Mouse (Mus musculus) liver, embryonic 16.5 days (tissue): ENCODE measurements around the gene Smyd3. TPM values are rescaled to one million over a fixed set of nuclear protein-coding genes. Genes with fewer than 3 reads are reported as not detected.

Source experiments
- ATAC-seq: fragments of 200-750 bp; cut with Nextera tagmentation; 2 replicates; pipeline ENCODE4 v1.8.0; 2017; ENCODE audit warnings: low read depth, mild to moderate bottlenecking, moderate number of reproducible peaks, moderate library complexity
- H3K27ac ChIP-seq: fragments of 300-500 bp; sonication (generic); 2 replicates; pipeline ENCODE4 v1.5.1; 2014; ENCODE audit warnings: mild to moderate bottlenecking, low read length
- H3K27me3 ChIP-seq: fragments of 300-500 bp; sonication (generic); 2 replicates; pipeline ENCODE4 v1.6.1; 2014; ENCODE audit warnings: low read depth, low read length, mixed read lengths; ENCODE audit not compliant: control insufficient read depth, insufficient read depth
- H3K36me3 ChIP-seq: fragments of 300-500 bp; sonication (generic); 2 replicates; pipeline ENCODE4 v1.6.1; 2014; ENCODE audit warnings: mild to moderate bottlenecking; ENCODE audit not compliant: control insufficient read depth, insufficient read depth
- H3K4me1 ChIP-seq: fragments of 300-500 bp; sonication (generic); 2 replicates; pipeline ENCODE4 v1.6.1; 2014; ENCODE audit warnings: low read depth, low read length, mixed read lengths; ENCODE audit not compliant: control insufficient read depth
- H3K4me2 ChIP-seq: fragments of 300-500 bp; sonication (generic); 2 replicates; pipeline ENCODE4 v1.6.1; 2014; ENCODE audit warnings: low read depth, low read length, mixed read lengths
- H3K4me3 ChIP-seq: fragments of 300-500 bp; sonication (generic); 2 replicates; pipeline ENCODE4 v1.5.1; 2014; ENCODE audit warnings: low read depth, mild to moderate bottlenecking, low read length
- H3K9ac ChIP-seq: fragments of 300-500 bp; sonication (generic); 2 replicates; pipeline ENCODE4 v1.6.1; 2014; ENCODE audit warnings: low read depth, low read length
- H3K9me3 ChIP-seq: fragments of 300-500 bp; sonication (generic); replicated peaks from 2 replicates; pipeline ENCODE4 v1.6.1; 2016; ENCODE audit warnings: low read length; ENCODE audit not compliant: control insufficient read depth
- WGBS: fragments of 180-500 bp; shearing (Covaris S2); extraction: QIAGEN DNeasy Blood & Tissue Kit; methylation state at CpG from one replicate; pipeline ENCODE4 v1.1.7; 2014; ENCODE audit not compliant: insufficient replicate concordance; 5-methylcytosine and 5-hydroxymethylcytosine counted together
- polyA plus RNA-seq: library from polyadenylated mRNA; unstranded; fragments of >200 nt; fragmentation: Nextera tagmentation; extraction: Ambion mirVana; gene quantifications from 2 replicates; pipeline ENCODE4 v1.2.1, GENCODE M21; 2015

The Smyd3 gene
- polyA plus RNA-seq, 1 experiment from 2014 or later: 6.4 TPM

- Histone ChIP-seq H3K9ac (no peak overlapping the region), H3K36me3 (no peaks in the 10 kb centered on the region), H3K4me2 (no peak overlapping the region), H3K4me3 (no peak overlapping the region), H3K27me3 (no peaks in the 10 kb centered on the region), H3K4me1 (no peaks in the 10 kb centered on the region), H3K27ac (no peak overlapping the region), H3K9me3 (no peaks in the 10 kb centered on the region)
- WGBS: 67% methylated on average over 1 of the region's 1 CpGs
- no peak for ATAC-seq
These were observed 448.9 kb downstream of the Smyd3 start for GRCm38 (mm10) chr1:179068990-179069389.

DNA sequence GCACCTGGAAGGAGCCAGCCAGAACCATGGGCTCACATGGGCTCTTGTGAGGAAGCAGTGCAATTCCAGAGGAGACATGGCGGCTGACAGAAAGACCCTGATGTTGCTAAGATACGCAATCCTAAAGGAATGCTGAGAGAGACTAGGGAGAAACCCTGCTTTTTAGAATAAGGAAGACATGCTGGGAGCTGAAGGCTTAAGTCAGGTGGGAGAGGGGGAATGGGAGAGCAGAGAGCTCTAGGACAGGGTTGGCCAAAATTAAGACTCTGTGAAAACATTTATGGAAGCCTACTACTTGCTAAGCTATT, 452.6 kb downstream of the Smyd3 start:
- Histone ChIP-seq H3K9ac (no peak overlapping the region), H3K4me2 (no peak overlapping the region), H3K27ac (no peak overlapping the region), H3K4me3 (no peak overlapping the region), H3K36me3 (no peaks in the 10 kb centered on the region), H3K9me3 (no peaks in the 10 kb centered on the region), H3K27me3 (no peaks in the 10 kb centered on the region), H3K4me1 (peaks cover 18% of the 10 kb centered on the region)
- 81% methylated on average over 2 of the region's 2 CpGs for WGBS
- ATAC-seq: no peak

DNA sequence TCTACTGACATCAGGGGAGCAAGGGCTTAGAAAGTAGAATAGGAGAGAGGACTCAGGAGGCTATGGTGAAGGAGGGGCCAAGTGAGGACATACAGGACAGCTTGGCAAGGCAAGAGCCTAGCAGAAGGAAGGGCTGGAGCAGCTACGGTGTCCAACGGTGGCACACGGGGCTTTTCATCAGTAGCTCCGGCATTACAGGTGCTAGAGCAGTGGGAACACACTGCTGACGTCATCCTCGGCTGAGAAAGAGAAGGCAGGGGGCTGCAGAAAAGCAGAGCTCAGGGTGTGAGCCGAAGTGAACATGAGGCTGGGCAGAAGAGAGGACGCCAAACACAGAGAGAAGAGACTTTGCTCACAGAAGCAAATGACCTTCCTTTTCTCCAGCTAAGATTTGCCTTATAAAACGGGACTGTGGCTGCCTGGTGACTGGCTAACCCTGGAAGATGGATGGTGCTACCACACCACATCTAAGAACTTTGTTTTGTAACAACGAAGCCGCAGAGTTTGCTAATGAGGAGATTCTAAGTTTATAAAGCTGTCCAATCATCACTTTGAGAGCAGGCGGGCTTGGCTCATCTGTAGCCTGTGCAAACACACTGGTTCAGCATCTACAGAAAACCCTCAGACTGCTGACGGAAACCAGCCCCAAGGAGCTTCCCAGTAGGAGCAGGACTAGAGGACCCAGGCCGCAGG, 453.1 kb downstream of the Smyd3 start:
- no peak overlapping the region for H3K27ac ChIP-seq
- H3K4me3 ChIP-seq: no peak overlapping the region
- WGBS: 70% methylated on average over 14 of the region's 14 CpGs
- no peak overlapping the region for H3K4me2 ChIP-seq
- ATAC-seq: no peak
- H3K36me3 ChIP-seq: no peaks in the 10 kb centered on the region
- H3K4me1 ChIP-seq: peaks cover 19% of the 10 kb centered on the region
- H3K9me3 ChIP-seq: no peaks in the 10 kb centered on the region
- no peak overlapping the region for H3K9ac ChIP-seq
- no peaks in the 10 kb centered on the region for H3K27me3 ChIP-seq

- peak; percentile 58 for ATAC-seq
- Histone ChIP-seq H3K9ac (no peak overlapping the region), H3K36me3 (no peaks in the 10 kb centered on the region), H3K27ac (no peak overlapping the region), H3K9me3 (no peaks in the 10 kb centered on the region), H3K4me2 (peak overlapping the region; percentile 6), H3K4me3 (no peak overlapping the region), H3K4me1 (peaks cover 19% of the 10 kb centered on the region), H3K27me3 (no peaks in the 10 kb centered on the region)
- 20% methylated on average over 9 of the region's 9 CpGs for WGBS
These were observed 456.1 kb downstream of the Smyd3 start for GRCm38 (mm10) chr1:179061759-179062168.

DNA sequence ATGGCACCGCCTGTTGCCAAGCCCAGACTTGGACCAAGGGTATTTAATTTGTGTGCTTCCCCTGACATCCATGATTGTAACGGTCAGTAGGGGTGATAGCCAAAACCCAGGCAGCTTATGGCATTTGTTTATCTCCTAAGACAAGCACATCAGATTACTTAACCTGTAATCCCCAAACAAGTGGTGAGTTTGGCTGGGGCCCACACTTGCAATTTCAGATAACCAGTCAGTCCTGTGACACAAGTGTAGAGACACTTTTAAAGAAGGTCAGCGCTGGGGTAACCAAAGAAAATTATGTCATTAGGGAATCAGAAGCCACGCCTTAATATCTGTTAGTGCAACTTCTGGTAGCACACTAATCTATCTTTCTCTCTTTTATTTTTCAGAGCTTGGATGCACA, 456.8 kb downstream of the Smyd3 start:
- Histone ChIP-seq H3K36me3 (no peaks in the 10 kb centered on the region), H3K4me2 (0 out of 2 replicates have a peak overlapping the region, but pooled peaks have one; percentile 6)
- peak; percentile 57 for ATAC-seq

DNA sequence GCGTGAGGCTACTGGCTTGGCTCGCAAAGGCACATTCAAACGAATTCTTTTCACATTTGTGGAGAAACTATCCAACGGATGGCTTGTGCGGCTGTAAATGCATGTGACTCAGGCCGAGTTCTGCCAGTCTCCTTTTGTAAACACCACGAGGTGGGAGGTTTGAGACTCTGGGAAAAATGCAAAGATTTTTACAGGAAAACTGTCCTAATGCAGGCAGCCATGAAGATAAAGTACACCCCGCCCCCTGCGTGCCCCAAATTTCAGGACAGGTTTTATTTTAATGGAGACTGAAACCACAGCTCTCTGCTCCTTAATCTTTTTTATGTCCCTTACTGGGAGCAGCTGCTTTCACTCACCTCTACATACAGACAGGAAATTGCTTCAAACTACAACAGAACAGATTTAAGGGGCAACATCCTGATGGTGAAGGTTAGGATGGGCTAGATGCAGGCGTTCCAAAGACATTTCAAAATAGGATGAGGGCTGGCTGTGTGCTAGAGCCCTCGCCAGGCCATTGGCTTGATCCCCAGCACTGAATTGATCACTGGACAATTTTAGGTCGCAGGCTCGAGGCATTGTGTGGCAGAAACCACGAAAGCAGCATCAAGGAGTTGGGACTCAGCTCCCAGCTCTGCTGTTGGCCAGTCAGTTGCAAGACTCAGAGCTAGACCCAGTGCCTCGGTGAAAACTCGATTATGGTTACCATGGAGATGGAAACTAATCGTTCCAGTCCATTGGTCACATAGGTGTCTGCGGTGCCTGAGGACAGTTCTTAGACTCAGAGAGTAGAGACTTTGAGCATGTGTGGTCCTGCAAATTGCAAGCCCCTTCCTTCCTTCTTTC, 457.5 kb downstream of the Smyd3 start:
- H3K9me3 ChIP-seq: no peaks in the 10 kb centered on the region
- 0 out of 2 replicates have a peak overlapping the region, but pooled peaks have one; percentile 48 for H3K27ac ChIP-seq
- 0 out of 2 replicates have a peak, but pooled peaks have one; percentile 33 for ATAC-seq
- 44% methylated on average over 18 of the region's 18 CpGs for WGBS
- no peaks in the 10 kb centered on the region for H3K27me3 ChIP-seq
- peaks cover 24% of the 10 kb centered on the region for H3K4me1 ChIP-seq
- no peak overlapping the region for H3K9ac ChIP-seq
- H3K4me2 ChIP-seq: no peak overlapping the region
- H3K36me3 ChIP-seq: no peaks in the 10 kb centered on the region
- H3K4me3 ChIP-seq: no peak overlapping the region

More for the DNA sequence above, 456.8 kb downstream of the Smyd3 start:
- 26% methylated on average over 4 of the region's 4 CpGs for WGBS
- Histone ChIP-seq H3K9me3 (no peaks in the 10 kb centered on the region), H3K4me3 (no peak overlapping the region), H3K9ac (no peak overlapping the region), H3K27ac (peak overlapping the region; percentile 48; the same call in 1 of the 2 replicates), H3K4me1 (peaks cover 19% of the 10 kb centered on the region), H3K27me3 (no peaks in the 10 kb centered on the region)

DNA sequence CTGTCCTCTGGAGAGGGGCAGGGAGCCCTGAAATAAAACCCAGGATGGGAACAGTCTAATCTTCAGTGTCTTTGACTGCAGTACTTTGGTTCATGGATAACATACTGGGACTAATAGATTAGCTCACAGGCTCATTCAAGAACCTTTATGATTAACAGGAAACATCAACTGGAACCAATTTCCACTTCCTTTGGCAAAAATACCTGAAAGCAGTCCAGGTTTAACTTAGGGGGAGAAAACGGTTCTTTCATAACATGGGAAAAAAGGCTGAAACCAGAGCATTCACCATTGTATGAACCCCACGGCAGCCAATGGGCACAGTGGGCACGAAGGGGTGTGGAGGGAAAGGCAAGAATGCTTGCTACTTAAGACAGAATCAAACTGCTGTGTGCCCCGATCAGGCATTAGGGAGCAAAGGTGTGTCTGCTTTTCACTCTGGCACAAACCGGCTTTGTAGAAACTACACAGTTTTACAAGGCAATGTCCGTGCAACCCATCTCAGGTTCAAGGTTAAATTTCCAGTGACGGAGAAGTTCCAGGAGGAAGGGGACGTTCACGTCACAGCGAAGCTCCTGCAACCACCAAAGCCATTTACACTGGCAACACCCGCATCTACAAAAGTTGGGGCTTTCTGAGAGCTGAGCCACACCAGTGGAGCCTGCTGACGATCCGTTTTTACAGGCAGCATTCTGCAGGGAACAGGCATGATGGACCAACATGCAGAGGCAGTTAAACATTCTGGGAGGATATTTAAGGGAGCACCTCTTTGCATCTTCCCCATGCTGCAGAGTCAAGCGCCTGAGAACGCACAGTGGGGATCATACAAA, 458.3 kb downstream of the Smyd3 start:
- H3K9me3 ChIP-seq: no peaks in the 10 kb centered on the region
- ATAC-seq: no peak
- peaks cover 32% of the 10 kb centered on the region for H3K4me1 ChIP-seq
- no peaks in the 10 kb centered on the region for H3K36me3 ChIP-seq
- no peak overlapping the region for H3K4me2 ChIP-seq
- no peak overlapping the region for H3K27ac ChIP-seq
- 73% methylated on average over 15 of the region's 15 CpGs for WGBS
- no peak overlapping the region for H3K4me3 ChIP-seq
- H3K27me3 ChIP-seq: no peaks in the 10 kb centered on the region
- no peak overlapping the region for H3K9ac ChIP-seq

DNA sequence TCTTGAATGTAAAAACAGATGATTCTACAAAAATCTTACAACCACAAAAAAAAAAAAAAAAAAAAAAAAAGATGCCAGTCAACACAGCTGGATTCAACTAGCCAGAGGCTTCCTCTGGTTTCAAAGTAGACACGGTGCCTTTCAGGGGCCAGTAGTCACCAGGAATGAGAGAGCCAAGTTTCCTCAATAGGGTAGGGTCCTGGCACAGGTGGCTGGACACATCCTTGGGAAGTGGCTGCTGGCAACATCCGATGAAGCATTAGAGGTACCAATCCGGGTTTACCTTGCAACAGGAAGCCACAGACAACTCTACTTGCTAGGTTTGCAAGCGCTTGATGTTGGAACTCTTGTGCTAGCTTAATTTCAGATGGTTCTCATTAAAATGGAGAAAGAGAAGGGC, 459.2 kb downstream of the Smyd3 start:
- Histone ChIP-seq H3K27ac (no peak overlapping the region), H3K9me3 (no peaks in the 10 kb centered on the region), H3K4me2 (no peak overlapping the region), H3K4me3 (no peak overlapping the region), H3K27me3 (no peaks in the 10 kb centered on the region), H3K36me3 (no peaks in the 10 kb centered on the region), H3K9ac (no peak overlapping the region), H3K4me1 (peaks cover 34% of the 10 kb centered on the region)
- WGBS: 72% methylated on average over 4 of the region's 4 CpGs
- no peak for ATAC-seq
